Mouse (Mus musculus): ENCODE results near the gene Nostrin.

- no peak for TF ChIP-seq CTCF (IDR thresholded peaks at IDR 0.05; ENCODE audit: control insufficient read depth, insufficient read depth, low read length)
- no peak for TF ChIP-seq POLR2A (IDR thresholded peaks at IDR 0.05; ENCODE audit: borderline replicate concordance, control insufficient read depth, low read depth, low read length)
These were observed 13.9 kb upstream of the Nostrin start for GRCm38 (mm10) chr2:69121681-69122080.
